Mouse (Mus musculus) C2C12 (cell line): Measurements from ENCODE around the gene Gm42742. TPM values are rescaled to one million over a fixed set of nuclear protein-coding genes. Genes with fewer than 3 reads are reported as not detected.

Experiments
- H3K27me3 ChIP-seq: one replicate; pipeline ENCODE4 v1.6.1; 2011; ENCODE audit not compliant: control insufficient read depth, insufficient read depth, insufficient read length
- H3K36me3 ChIP-seq: one replicate; pipeline ENCODE4 v1.6.1; 2011; ENCODE audit not compliant: control insufficient read depth, insufficient read depth
- H3K4me3 ChIP-seq: one replicate; pipeline ENCODE4 v1.5.1; 2011; ENCODE audit warnings: mild to moderate bottlenecking, control low read depth; ENCODE audit not compliant: poor library complexity, insufficient read depth, severe bottlenecking
- H3K79me2 ChIP-seq: one replicate; pipeline ENCODE4 v1.6.1; 2011; ENCODE audit not compliant: control insufficient read depth, insufficient read depth
- H3K79me3 ChIP-seq: one replicate; pipeline ENCODE4 v1.6.1; 2011; ENCODE audit warnings: low read depth, control low read depth
- H3ac ChIP-seq: one replicate; pipeline ENCODE3; 2011; ENCODE audit warnings: low read depth; ENCODE audit not compliant: control insufficient read depth, insufficient read length
- CEBPB ChIP-seq: IDR thresholded peaks from one replicate; pipeline ENCODE4 v1.6.1; 2011; ENCODE audit warnings: low read depth, mild to moderate bottlenecking, control low read depth, moderate library complexity
- CTCF ChIP-seq: IDR thresholded peaks from one replicate; pipeline ENCODE4 v1.5.1; 2011; ENCODE audit not compliant: control insufficient read depth, insufficient read depth, insufficient read length
- FOSL1 ChIP-seq: IDR thresholded peaks from one replicate; pipeline ENCODE4 v1.8.0; 2011; ENCODE audit warnings: mild to moderate bottlenecking, low read length; ENCODE audit not compliant: poor library complexity, insufficient read depth, severe bottlenecking
- MAX ChIP-seq: IDR thresholded peaks from one replicate; pipeline ENCODE4 v1.6.1; 2011; ENCODE audit warnings: mild to moderate bottlenecking, control low read depth
- MYOD1 ChIP-seq: IDR thresholded peaks from one replicate; pipeline ENCODE4 v1.6.1; 2011; ENCODE audit warnings: low read depth; ENCODE audit not compliant: control insufficient read depth, insufficient read length
- MYOG ChIP-seq: IDR thresholded peaks from one replicate; pipeline ENCODE4 v1.6.1; 2011; ENCODE audit not compliant: control insufficient read depth, insufficient read length; ENCODE audit errors: extremely low read depth
- USF1 ChIP-seq: IDR thresholded peaks from one replicate; pipeline ENCODE4 v1.6.1; 2011; ENCODE audit warnings: low read depth, mild to moderate bottlenecking, control low read depth, moderate library complexity
- polyA plus RNA-seq: library from polyadenylated mRNA; unstranded; fragments of >200 nt; fragmentation: generic; extraction: Trizol; gene quantifications from one replicate; pipeline ENCODE4 v1.2.1, GENCODE M21; 2012; ENCODE audit warnings: missing spikeins

Gene Gm42742
- polyA plus RNA-seq, 1 experiment, result 39.7 TPM

DNA sequence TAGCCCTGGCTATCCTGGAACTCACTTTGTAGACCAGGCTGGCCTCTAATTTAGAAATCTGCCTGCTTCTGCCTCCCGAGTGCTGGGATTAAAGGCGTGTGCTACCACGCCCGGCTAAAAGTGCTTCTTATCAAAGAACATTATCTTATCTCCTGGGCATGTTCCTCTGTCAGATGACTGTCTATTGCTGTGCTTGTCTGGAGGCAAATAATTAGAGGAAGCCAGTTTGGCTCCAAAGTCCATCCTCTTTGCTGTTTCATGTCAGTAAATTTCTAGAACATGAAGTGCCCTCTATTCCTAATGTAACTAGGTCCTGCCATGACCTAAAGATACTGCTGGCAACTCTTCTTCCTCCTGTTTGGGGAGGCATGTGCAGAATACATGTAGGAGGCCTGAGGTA lies 38.8 kb downstream of the Gm42742 start:
- Histone ChIP-seq H3K27me3 (no peaks in the 10 kb centered on the region), H3K79me2 (peaks cover 20% of the 10 kb centered on the region), H3K4me3 (no peak overlapping the region), H3K36me3 (peaks cover 27% of the 10 kb centered on the region), H3ac (no peak overlapping the region), H3K79me3 (peaks cover 3% of the 10 kb centered on the region)
- TF ChIP-seq MYOG (no peak), CTCF (no peak), USF1 (no peak), MAX (no peak), MYOD1 (no peak), CEBPB (no peak), FOSL1 (no peak)

DNA sequence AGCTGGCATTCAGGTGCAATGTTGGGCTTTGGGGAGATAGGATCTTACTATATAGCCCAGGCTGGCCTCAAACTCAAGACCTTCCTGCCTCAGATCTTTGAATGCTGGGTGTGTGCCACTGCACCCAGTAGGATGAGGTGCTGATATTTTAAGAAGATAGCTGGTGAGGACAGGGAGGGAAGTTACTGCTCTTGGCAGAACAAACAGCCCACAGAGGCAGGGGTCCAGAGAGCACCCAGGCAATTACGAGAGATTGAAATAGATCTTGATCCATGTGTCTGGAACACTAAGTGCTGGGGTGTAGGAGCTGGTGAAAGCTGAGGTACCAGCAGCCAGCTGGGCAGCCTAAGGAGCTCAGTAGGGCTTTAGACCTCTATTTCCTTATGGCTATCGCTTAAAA lies 39.3 kb downstream of the Gm42742 start:
- H3ac ChIP-seq, result no peak overlapping the region
- H3K79me3 ChIP-seq, result peaks cover 4% of the 10 kb centered on the region
- peaks cover 22% of the 10 kb centered on the region for H3K36me3 ChIP-seq
- TF ChIP-seq MAX, result no peak
- TF ChIP-seq MYOG, result no peak
- no peak for TF ChIP-seq USF1
- peaks cover 24% of the 10 kb centered on the region for H3K79me2 ChIP-seq
- H3K4me3 ChIP-seq, result no peak overlapping the region
- H3K27me3 ChIP-seq, result no peaks in the 10 kb centered on the region

DNA sequence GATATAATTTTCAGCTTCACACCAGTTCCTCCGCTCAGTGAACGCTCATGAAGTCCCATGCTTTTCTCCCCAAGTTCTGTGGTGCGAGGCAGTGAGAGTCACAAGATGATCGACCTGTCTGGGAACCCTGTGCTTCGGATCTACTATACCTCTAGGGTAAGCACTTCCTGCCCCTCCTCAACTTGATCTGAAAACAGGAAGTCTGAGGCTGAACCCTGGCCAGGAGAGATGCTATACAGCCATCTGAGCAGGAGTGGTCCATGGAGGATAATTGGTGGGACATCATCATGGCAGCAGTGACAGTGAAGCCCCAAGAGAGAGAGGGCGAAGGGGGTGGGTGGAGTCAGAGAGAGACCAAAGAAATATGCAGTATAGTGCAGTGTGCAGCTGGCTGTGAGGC lies 42.1 kb downstream of the Gm42742 start:
- Histone ChIP-seq H3ac (no peak overlapping the region), H3K79me2 (peaks cover 28% of the 10 kb centered on the region), H3K27me3 (no peaks in the 10 kb centered on the region), H3K79me3 (peaks cover 6% of the 10 kb centered on the region), H3K4me3 (no peak overlapping the region), H3K36me3 (peaks cover 21% of the 10 kb centered on the region)
- TF ChIP-seq USF1 (no peak), CEBPB (no peak), FOSL1 (no peak), MYOD1 (no peak), MYOG (no peak), CTCF (no peak), MAX (no peak)

DNA sequence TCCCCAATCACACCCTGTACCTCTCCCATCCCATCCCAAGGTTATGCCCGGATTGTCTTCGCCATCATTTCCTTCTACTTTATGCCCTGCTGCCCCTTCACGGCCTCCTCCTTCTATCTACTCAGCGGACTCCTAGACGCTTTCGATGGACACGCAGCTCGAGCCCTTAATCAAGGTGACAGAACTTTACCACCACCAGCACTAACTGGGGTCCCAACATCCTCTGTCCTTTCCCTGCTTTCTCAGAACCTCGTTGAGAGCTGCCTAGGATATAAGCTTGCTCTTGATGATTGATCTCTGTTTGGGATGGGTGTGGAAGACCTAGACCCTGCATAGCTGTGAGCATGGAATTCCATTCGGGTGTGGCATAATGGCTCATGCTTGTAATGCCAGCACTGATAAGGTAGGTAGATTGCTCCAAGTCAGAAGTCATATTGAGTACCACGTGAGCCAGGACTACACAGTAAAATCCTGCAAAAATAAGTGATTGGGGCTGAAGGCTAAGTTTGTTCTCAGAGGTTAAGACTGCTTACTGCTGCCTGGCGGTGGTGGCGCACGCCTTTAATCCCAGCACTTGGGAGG lies 43.9 kb downstream of the Gm42742 start:
- Histone ChIP-seq H3K27me3 (peaks cover 10% of the 10 kb centered on the region), H3K79me2 (peaks cover 28% of the 10 kb centered on the region), H3ac (peak overlapping the region; percentile 99), H3K4me3 (peak overlapping the region; percentile 89), H3K79me3 (peaks cover 6% of the 10 kb centered on the region), H3K36me3 (peaks cover 21% of the 10 kb centered on the region)
- TF ChIP-seq CEBPB (no peak), MYOG (no peak), MYOD1 (no peak)

DNA sequence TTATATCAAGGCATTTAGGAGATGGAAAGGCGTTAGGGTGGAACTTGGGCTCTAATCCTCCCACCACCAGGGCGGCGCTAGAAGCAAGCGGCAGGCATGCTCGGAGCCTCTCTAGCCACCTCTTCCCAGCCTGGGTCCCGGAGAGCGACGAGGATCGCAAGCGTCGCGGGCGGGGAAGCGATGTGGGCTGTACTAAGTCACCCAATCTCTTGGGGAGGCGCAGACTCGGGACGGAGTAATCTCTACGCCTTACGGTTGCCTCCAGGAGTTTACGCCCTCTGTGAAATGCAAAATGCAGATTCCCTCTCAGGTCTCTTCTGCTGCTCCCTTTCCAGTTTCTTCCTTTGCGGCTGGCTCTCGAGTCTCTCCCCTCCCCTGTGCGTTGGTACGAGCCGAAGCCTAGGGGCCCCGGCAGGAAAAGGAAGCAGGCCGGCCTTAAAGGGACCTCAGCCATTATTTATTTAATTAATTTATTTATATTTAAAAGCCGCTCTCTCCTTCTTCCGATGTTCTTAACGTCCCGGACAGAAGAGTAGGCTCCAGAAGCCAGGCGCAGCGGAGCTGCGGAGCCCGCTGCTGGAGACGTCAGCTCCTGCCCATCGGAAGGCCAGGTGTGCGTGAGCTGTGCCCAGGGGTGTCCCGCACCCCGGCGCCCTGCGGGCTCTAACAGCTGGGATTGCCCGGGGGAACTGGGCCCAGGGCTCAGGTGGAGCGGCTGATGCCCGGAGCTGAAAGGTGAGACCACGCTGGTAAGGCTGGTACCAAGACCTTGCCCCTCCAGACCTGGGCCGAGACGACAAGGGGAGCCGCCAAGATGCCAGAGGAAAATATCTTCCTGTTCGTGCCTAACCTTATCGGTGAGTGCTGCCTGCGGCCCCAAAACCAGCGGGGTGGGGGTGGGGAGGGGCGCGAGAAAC lies 44.7 kb downstream of the Gm42742 start, which contains the start of gene Cdiptos:
Cdiptos (minus strand) TSS at position 149 of the 917 bp plus-strand sequence.
- Histone ChIP-seq H3K4me3 (peak within 1 kb of the TSS; percentile 89), H3K36me3 (peaks cover 21% of the 10 kb centered on the region), H3K79me2 (peaks cover 28% of the 10 kb centered on the region), H3ac (peak within 1 kb of the TSS; percentile 99), H3K79me3 (peaks cover 6% of the 10 kb centered on the region), H3K27me3 (peaks cover 11% of the 10 kb centered on the region)
- TF ChIP-seq USF1 (no peak), MYOG (no peak), MAX (peak; percentile 93), CEBPB (no peak), CTCF (peak; percentile 91)

DNA sequence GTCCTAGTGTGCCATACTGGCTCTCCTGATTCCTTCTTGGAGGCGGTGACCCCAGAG lies 45.2 kb downstream of the Gm42742 start, which contains the start of gene Cdipt:
Cdipt (plus strand) TSS at position 22 of the 57 bp plus-strand sequence.
- no peak for TF ChIP-seq MAX
- no peak for TF ChIP-seq FOSL1
- no peak for TF ChIP-seq CTCF
- no peak for TF ChIP-seq CEBPB
- TF ChIP-seq MYOD1, result no peak
- no peak for TF ChIP-seq MYOG
- no peak for TF ChIP-seq USF1
- H3K27me3 ChIP-seq, result peaks cover 11% of the 10 kb centered on the region
- H3K36me3 ChIP-seq, result peaks cover 21% of the 10 kb centered on the region
- H3K4me3 ChIP-seq, result peak within 1 kb of the TSS; percentile 89
- peaks cover 6% of the 10 kb centered on the region for H3K79me3 ChIP-seq
- H3K79me2 ChIP-seq, result peaks cover 28% of the 10 kb centered on the region
- peak within 1 kb of the TSS; percentile 99 for H3ac ChIP-seq
